Mouse (Mus musculus): ENCODE measurements at regions not wholly inside any gene's neighbourhood (a gene's known extent, or its start where the extent isn't known, plus 50 kb on each side); places are given as distances from the start of the nearest gene placed in this dataset.
A peak's percentile ranks its signal among the peaks of the same experiment; 100 is the strongest.

DNA sequence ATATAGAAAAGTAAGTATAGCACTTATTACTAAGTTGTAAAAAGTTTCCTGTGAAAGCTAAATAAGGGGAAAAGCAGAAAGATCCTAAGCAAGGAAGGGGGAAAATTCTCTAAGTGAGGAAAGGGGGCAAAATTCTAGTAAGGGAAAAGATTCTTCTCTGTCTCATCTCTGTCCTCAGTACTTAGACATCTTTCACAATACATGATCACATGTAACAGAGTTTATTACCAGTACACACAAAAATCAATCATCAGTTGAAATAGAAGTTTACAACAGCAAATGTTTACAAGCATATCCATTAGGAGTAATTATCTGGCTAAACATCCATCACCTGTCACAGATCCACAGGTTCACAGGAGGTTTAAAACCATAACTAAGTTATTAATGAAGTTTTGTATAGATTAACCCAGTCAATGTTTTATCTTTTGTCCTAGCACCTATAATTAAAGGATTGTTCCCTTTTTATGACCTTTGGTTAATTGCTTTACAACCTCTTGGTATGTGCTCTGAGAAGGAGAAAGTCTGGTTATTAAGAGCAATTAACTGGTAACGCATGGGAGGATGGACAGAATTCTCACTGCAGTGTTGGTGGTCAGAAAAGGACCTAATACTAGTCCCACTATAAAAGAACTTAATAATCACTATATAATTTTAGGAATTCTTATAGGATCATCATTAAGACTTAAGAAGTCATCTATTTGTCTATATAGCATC lies 877.8 kb downstream of the Slitrk6 start:
- no peak for TF ChIP-seq HCFC1 (IDR thresholded peaks at IDR 0.05; ENCODE audit: low read depth, low read length)
- no peak for TF ChIP-seq RAD21 (IDR thresholded peaks at IDR 0.05; ENCODE audit: low read depth, low read length)
- TF ChIP-seq TCF12 (IDR thresholded peaks at IDR 0.05; ENCODE audit: low read depth, low read length): no peak
- no peak for TF ChIP-seq ZC3H11A (IDR thresholded peaks at IDR 0.05; ENCODE audit: low read depth, low read length)
- no peaks in the 10 kb centered on the region for H3K79me2 ChIP-seq (replicated peaks; ENCODE audit: control insufficient read depth, extremely low read depth, insufficient read depth, poor library complexity, severe bottlenecking)
- H3K27me3 ChIP-seq (replicated peaks): no peaks in the 10 kb centered on the region
- no peak overlapping the region for H3K4me3 ChIP-seq (replicated peaks in 1 of 3; ENCODE audit: low read depth in 2 of 3, low read length in 2 of 3, poor library complexity in 1 of 3)
- H3K36me3 ChIP-seq (replicated peaks in 1 of 2; ENCODE audit: control insufficient read depth in 1 of 2, insufficient read depth in 1 of 2, low read length in 1 of 2): no peaks in the 10 kb centered on the region
- dilution Hi-C loops (cut with MboI; ENCODE audit: extremely low pct_ligation_motif_present, extremely low pct_unique_long_range_greater_than_20kb, low sequenced_read_pairs) (no loop called here), in situ Hi-C loops (cut with MboI; ENCODE audit: low pct_ligation_motif_present, low pct_unique_long_range_greater_than_20kb, low sequenced_read_pairs) (loop anchor here (25.0 kb wide), 1 partner anchor 885 kb away; the partner anchor contains the start of gene Slitrk6)
- no peak for DNase-seq (ENCODE audit: extremely low read depth)
- no peak overlapping the region for H3K9ac ChIP-seq (ENCODE audit: insufficient read depth, low read depth)
- no peaks in the 10 kb centered on the region for H3K4me1 ChIP-seq (ENCODE audit: control insufficient read depth in 1 of 2, insufficient read depth in 2 of 2)
- no peak overlapping the region for H3K4me2 ChIP-seq (ENCODE audit: insufficient read depth, low read depth, poor library complexity, severe bottlenecking)
- peaks cover 15% of the 10 kb centered on the region for H3K9me3 ChIP-seq (replicated peaks; ENCODE audit: low read length)
- no peak overlapping the region for H3K27ac ChIP-seq (ENCODE audit: insufficient read depth, low read depth)

- H3K27ac ChIP-seq (ENCODE audit: insufficient read depth, low read depth): no peak overlapping the region
- no peaks in the 10 kb centered on the region for H3K36me3 ChIP-seq (replicated peaks in 1 of 2; ENCODE audit: control insufficient read depth in 1 of 2, insufficient read depth in 1 of 2, low read length in 1 of 2)
- peaks cover 6% of the 10 kb centered on the region for H3K9me3 ChIP-seq (replicated peaks; ENCODE audit: low read length)
- TF ChIP-seq SMC3 (IDR thresholded peaks at IDR 0.05; ENCODE audit: low read depth, low read length) (peak; percentile 26; the same call in 1 of the 2 replicates), ZMIZ1 (IDR thresholded peaks at IDR 0.05; ENCODE audit: low read depth, low read length) (no peak), RAD21 (IDR thresholded peaks at IDR 0.05; ENCODE audit: low read depth, low read length) (peak; percentile 53), CTCF (conservative IDR thresholded peaks at IDR 0.05 in 1 of 2, IDR thresholded peaks at IDR 0.05 in 1 of 2; ENCODE audit: low read depth in 2 of 2, low read length in 2 of 2) (peak in 1 of 2 experiments; percentile 53; a peak in 2 of 4 replicates)
- in situ Hi-C loops (cut with MboI; ENCODE audit: low pct_ligation_motif_present, low pct_unique_long_range_greater_than_20kb, low sequenced_read_pairs) (no loop called here), dilution Hi-C loops (cut with MboI; ENCODE audit: extremely low pct_ligation_motif_present, extremely low pct_unique_long_range_greater_than_20kb, low sequenced_read_pairs) (no loop called here)
- no peak overlapping the region for H3K4me2 ChIP-seq (ENCODE audit: insufficient read depth, low read depth, poor library complexity, severe bottlenecking)
- DNase-seq (ENCODE audit: extremely low read depth): peak; percentile 11
- H3K4me3 ChIP-seq (replicated peaks in 1 of 3; ENCODE audit: low read depth in 2 of 3, low read length in 2 of 3, poor library complexity in 1 of 3): no peak overlapping the region
- no peaks in the 10 kb centered on the region for H3K79me2 ChIP-seq (replicated peaks; ENCODE audit: control insufficient read depth, extremely low read depth, insufficient read depth, poor library complexity, severe bottlenecking)
- H3K9ac ChIP-seq (ENCODE audit: insufficient read depth, low read depth): no peak overlapping the region
- no peaks in the 10 kb centered on the region for H3K27me3 ChIP-seq (replicated peaks)
- no peaks in the 10 kb centered on the region for H3K4me1 ChIP-seq (ENCODE audit: control insufficient read depth in 1 of 2, insufficient read depth in 2 of 2)
These were observed 880.7 kb downstream of the Slitrk6 start for GRCm38 (mm10) chr14:109874230-109874629.

- H3K27me3 ChIP-seq (replicated peaks): no peaks in the 10 kb centered on the region
- H3K4me3 ChIP-seq (replicated peaks in 1 of 3; ENCODE audit: low read depth in 2 of 3, low read length in 2 of 3, poor library complexity in 1 of 3): no peak overlapping the region
- no peak for DNase-seq (ENCODE audit: extremely low read depth)
- no peak overlapping the region for H3K4me2 ChIP-seq (ENCODE audit: insufficient read depth, low read depth, poor library complexity, severe bottlenecking)
- no peaks in the 10 kb centered on the region for H3K36me3 ChIP-seq (replicated peaks in 1 of 2; ENCODE audit: control insufficient read depth in 1 of 2, insufficient read depth in 1 of 2, low read length in 1 of 2)
- no peak overlapping the region for H3K27ac ChIP-seq (ENCODE audit: insufficient read depth, low read depth)
- H3K4me1 ChIP-seq (ENCODE audit: control insufficient read depth in 1 of 2, insufficient read depth in 2 of 2): no peaks in the 10 kb centered on the region
- peaks cover 31% of the 10 kb centered on the region for H3K9me3 ChIP-seq (replicated peaks; ENCODE audit: low read length)
- in situ Hi-C loops (cut with MboI; ENCODE audit: low pct_ligation_motif_present, low pct_unique_long_range_greater_than_20kb, low sequenced_read_pairs) (no loop called here), dilution Hi-C loops (cut with MboI; ENCODE audit: extremely low pct_ligation_motif_present, extremely low pct_unique_long_range_greater_than_20kb, low sequenced_read_pairs) (no loop called here)
- TF ChIP-seq MYC (IDR thresholded peaks at IDR 0.05; ENCODE audit: low read depth, low read length): no peak
- TF ChIP-seq RAD21 (IDR thresholded peaks at IDR 0.05; ENCODE audit: low read depth, low read length): peak; percentile 35
- TF ChIP-seq SMC3 (IDR thresholded peaks at IDR 0.05; ENCODE audit: low read depth, low read length): no peak
- TF ChIP-seq MEF2A (IDR thresholded peaks at IDR 0.05; ENCODE audit: borderline replicate concordance, low read depth, low read length): no peak
- TF ChIP-seq HCFC1 (IDR thresholded peaks at IDR 0.05; ENCODE audit: low read depth, low read length): no peak
- no peak for TF ChIP-seq ZNF384 (IDR thresholded peaks at IDR 0.05; ENCODE audit: low read depth, low read length)
- no peak for TF ChIP-seq ELF1 (IDR thresholded peaks at IDR 0.05; ENCODE audit: low read depth, low read length)
- TF ChIP-seq CTCF (conservative IDR thresholded peaks at IDR 0.05 in 1 of 2, IDR thresholded peaks at IDR 0.05 in 1 of 2; ENCODE audit: low read depth in 2 of 2, low read length in 2 of 2): peak in 1 of 2 experiments; percentile 37; a peak in 2 of 4 replicates
- H3K9ac ChIP-seq (ENCODE audit: insufficient read depth, low read depth): no peak overlapping the region
- H3K79me2 ChIP-seq (replicated peaks; ENCODE audit: control insufficient read depth, extremely low read depth, insufficient read depth, poor library complexity, severe bottlenecking): no peaks in the 10 kb centered on the region
These were observed 914.4 kb downstream of the Slitrk6 start for GRCm38 (mm10) chr14:109840354-109841104.

Measured in CH12.LX (cell line).